Mouse (Mus musculus) C2C12 (cell line): ENCODE results near the gene Glcci1. TPM values are rescaled to one million over a fixed set of nuclear protein-coding genes. Genes with fewer than 3 reads are reported as not detected.

Source experiments
- H3K27me3 ChIP-seq: one replicate; pipeline ENCODE4 v1.6.1; 2011; ENCODE audit not compliant: control insufficient read depth, insufficient read depth, insufficient read length
- H3K36me3 ChIP-seq: one replicate; pipeline ENCODE4 v1.6.1; 2011; ENCODE audit not compliant: control insufficient read depth, insufficient read depth
- H3K4me3 ChIP-seq: one replicate; pipeline ENCODE4 v1.5.1; 2011; ENCODE audit warnings: mild to moderate bottlenecking, control low read depth; ENCODE audit not compliant: poor library complexity, insufficient read depth, severe bottlenecking
- H3K79me2 ChIP-seq: one replicate; pipeline ENCODE4 v1.6.1; 2011; ENCODE audit not compliant: control insufficient read depth, insufficient read depth
- H3K79me3 ChIP-seq: one replicate; pipeline ENCODE4 v1.6.1; 2011; ENCODE audit warnings: low read depth, control low read depth
- H3ac ChIP-seq: one replicate; pipeline ENCODE3; 2011; ENCODE audit warnings: low read depth; ENCODE audit not compliant: control insufficient read depth, insufficient read length
- CEBPB ChIP-seq: IDR thresholded peaks from one replicate; pipeline ENCODE4 v1.6.1; 2011; ENCODE audit warnings: low read depth, mild to moderate bottlenecking, control low read depth, moderate library complexity
- CTCF ChIP-seq: IDR thresholded peaks from one replicate; pipeline ENCODE4 v1.5.1; 2011; ENCODE audit not compliant: control insufficient read depth, insufficient read depth, insufficient read length
- FOSL1 ChIP-seq: IDR thresholded peaks from one replicate; pipeline ENCODE4 v1.8.0; 2011; ENCODE audit warnings: mild to moderate bottlenecking, low read length; ENCODE audit not compliant: poor library complexity, insufficient read depth, severe bottlenecking
- MAX ChIP-seq: IDR thresholded peaks from one replicate; pipeline ENCODE4 v1.6.1; 2011; ENCODE audit warnings: mild to moderate bottlenecking, control low read depth
- MYOD1 ChIP-seq: IDR thresholded peaks from one replicate; pipeline ENCODE4 v1.6.1; 2011; ENCODE audit warnings: low read depth; ENCODE audit not compliant: control insufficient read depth, insufficient read length
- MYOG ChIP-seq: IDR thresholded peaks from one replicate; pipeline ENCODE4 v1.6.1; 2011; ENCODE audit not compliant: control insufficient read depth, insufficient read length; ENCODE audit errors: extremely low read depth
- USF1 ChIP-seq: IDR thresholded peaks from one replicate; pipeline ENCODE4 v1.6.1; 2011; ENCODE audit warnings: low read depth, mild to moderate bottlenecking, control low read depth, moderate library complexity
- polyA plus RNA-seq: library from polyadenylated mRNA; unstranded; fragments of >200 nt; fragmentation: generic; extraction: Trizol; gene quantifications from one replicate; pipeline ENCODE4 v1.2.1, GENCODE M21; 2012; ENCODE audit warnings: missing spikeins

The Glcci1 gene
- polyA plus RNA-seq, 1 experiment: 0.54 TPM

- Histone ChIP-seq H3K36me3 (no peaks in the 10 kb centered on the region), H3ac (no peak overlapping the region), H3K4me3 (no peak overlapping the region), H3K79me3 (no peaks in the 10 kb centered on the region), H3K27me3 (no peaks in the 10 kb centered on the region), H3K79me2 (no peaks in the 10 kb centered on the region)
- TF ChIP-seq CEBPB (no peak), USF1 (no peak)
Observed at GRCm38 (mm10) chr6:8544822-8545221, 35.4 kb downstream of the Glcci1 start.

- no peak for TF ChIP-seq CEBPB
- TF ChIP-seq MAX: no peak
- TF ChIP-seq FOSL1: no peak
- no peak for TF ChIP-seq CTCF
- no peak for TF ChIP-seq USF1
- no peak for TF ChIP-seq MYOG
- no peak for TF ChIP-seq MYOD1
Observed at GRCm38 (mm10) chr6:8545780-8546179, 36.4 kb downstream of the Glcci1 start.

GRCm38 (mm10) chr6:8551155-8551554 lies 41.8 kb downstream of the Glcci1 start:
- Histone ChIP-seq H3K27me3 (no peaks in the 10 kb centered on the region), H3K36me3 (no peaks in the 10 kb centered on the region), H3K79me3 (no peaks in the 10 kb centered on the region), H3ac (no peak overlapping the region), H3K79me2 (no peaks in the 10 kb centered on the region), H3K4me3 (no peak overlapping the region)
- TF ChIP-seq MAX (no peak), CTCF (no peak), FOSL1 (no peak), MYOD1 (no peak), MYOG (no peak), CEBPB (no peak), USF1 (no peak)

More at GRCm38 (mm10) chr6:8545780-8546179, 36.4 kb downstream of the Glcci1 start:
- no peaks in the 10 kb centered on the region for H3K79me3 ChIP-seq
- H3K36me3 ChIP-seq: no peaks in the 10 kb centered on the region
- no peaks in the 10 kb centered on the region for H3K27me3 ChIP-seq
- no peaks in the 10 kb centered on the region for H3K79me2 ChIP-seq
- no peak overlapping the region for H3K4me3 ChIP-seq
- H3ac ChIP-seq: no peak overlapping the region

GRCm38 (mm10) chr6:8556849-8557571 lies 47.6 kb downstream of the Glcci1 start:
- Histone ChIP-seq H3ac (no peak overlapping the region), H3K79me3 (no peaks in the 10 kb centered on the region), H3K79me2 (no peaks in the 10 kb centered on the region), H3K27me3 (no peaks in the 10 kb centered on the region), H3K36me3 (no peaks in the 10 kb centered on the region), H3K4me3 (no peak overlapping the region)
- TF ChIP-seq MYOD1 (no peak), CEBPB (no peak), CTCF (no peak), MYOG (no peak), FOSL1 (no peak), MAX (no peak), USF1 (no peak)

GRCm38 (mm10) chr6:8560682-8561081 lies 51.3 kb downstream of the Glcci1 start:
- Histone ChIP-seq H3K79me3 (no peaks in the 10 kb centered on the region), H3ac (no peak overlapping the region), H3K27me3 (no peaks in the 10 kb centered on the region), H3K36me3 (no peaks in the 10 kb centered on the region), H3K79me2 (no peaks in the 10 kb centered on the region), H3K4me3 (no peak overlapping the region)
- TF ChIP-seq CEBPB (no peak), CTCF (no peak), USF1 (no peak), FOSL1 (no peak), MAX (no peak), MYOG (no peak), MYOD1 (no peak)

GRCm38 (mm10) chr6:8582377-8582776 lies 73.0 kb downstream of the Glcci1 start:
- H3K36me3 ChIP-seq: no peaks in the 10 kb centered on the region
- TF ChIP-seq USF1: no peak
- TF ChIP-seq CEBPB: no peak
- TF ChIP-seq MAX: no peak
- TF ChIP-seq MYOD1: no peak
- no peak for TF ChIP-seq CTCF
- no peak for TF ChIP-seq FOSL1
- no peak for TF ChIP-seq MYOG
- H3K79me2 ChIP-seq: no peaks in the 10 kb centered on the region
- H3K4me3 ChIP-seq: no peak overlapping the region
- no peak overlapping the region for H3ac ChIP-seq
- H3K79me3 ChIP-seq: no peaks in the 10 kb centered on the region
- no peaks in the 10 kb centered on the region for H3K27me3 ChIP-seq
